Mouse (Mus musculus): ENCODE results near the gene Nps. TPM values are rescaled to one million over a fixed set of nuclear protein-coding genes. Genes with fewer than 3 reads are reported as not detected.

The Nps gene
- polyA plus RNA-seq, 1 experiment from 2014 or later = 0.18 TPM

- Histone ChIP-seq H3K9ac (ENCODE audit: low read depth, low read length) (no peak overlapping the region), H3K9me3 (ENCODE audit: control insufficient read depth, low read length) (no peaks in the 10 kb centered on the region), H3K27ac (replicated peaks; ENCODE audit: low read depth, low read length) (no peak overlapping the region), H3K4me2 (ENCODE audit: low read depth, low read length) (no peak overlapping the region), H3K4me3 (ENCODE audit: low read depth, low read length) (no peak overlapping the region), H3K4me1 (ENCODE audit: control insufficient read depth, insufficient read depth, low read length) (no peaks in the 10 kb centered on the region), H3K36me3 (ENCODE audit: control insufficient read depth, insufficient read depth, low read length) (no peaks in the 10 kb centered on the region), H3K27me3 (replicated peaks; ENCODE audit: control insufficient read depth, insufficient read depth, low read length) (no peaks in the 10 kb centered on the region)
- ATAC-seq (ENCODE audit: low read depth) (no peak), DNase-seq (ENCODE audit: low spot score) (no peak)
- 82% methylated on average over 15 of the region's 15 CpGs for WGBS
Measured at GRCm38 (mm10) chr7:135291646-135292236, 33.2 kb downstream of the Nps start.

GRCm38 (mm10) chr7:135294498-135294897 lies 36.0 kb downstream of the Nps start:
- DNase-seq (ENCODE audit: low spot score) (no peak), ATAC-seq (ENCODE audit: low read depth) (no peak)
- 88% methylated on average over 3 of the region's 3 CpGs for WGBS
- H3K9ac ChIP-seq (ENCODE audit: low read depth, low read length) = no peak overlapping the region
- no peak overlapping the region for H3K27ac ChIP-seq (replicated peaks; ENCODE audit: low read depth, low read length)
- H3K4me3 ChIP-seq (ENCODE audit: low read depth, low read length) = no peak overlapping the region
- no peaks in the 10 kb centered on the region; the same call in 1 of the 2 replicates for H3K27me3 ChIP-seq (replicated peaks; ENCODE audit: control insufficient read depth, insufficient read depth, low read length)
- H3K4me2 ChIP-seq (ENCODE audit: low read depth, low read length) = no peak overlapping the region
- no peaks in the 10 kb centered on the region for H3K4me1 ChIP-seq (ENCODE audit: control insufficient read depth, insufficient read depth, low read length)
- H3K36me3 ChIP-seq (ENCODE audit: control insufficient read depth, insufficient read depth, low read length) = no peaks in the 10 kb centered on the region
- no peaks in the 10 kb centered on the region for H3K9me3 ChIP-seq (ENCODE audit: control insufficient read depth, low read length)

GRCm38 (mm10) chr7:135304496-135304895 lies 46.0 kb downstream of the Nps start:
- H3K4me2 ChIP-seq (ENCODE audit: low read depth, low read length) = no peak overlapping the region
- no peaks in the 10 kb centered on the region for H3K27me3 ChIP-seq (replicated peaks; ENCODE audit: control insufficient read depth, insufficient read depth, low read length)
- DNase-seq (ENCODE audit: low spot score) = no peak
- no peak overlapping the region for H3K4me3 ChIP-seq (ENCODE audit: low read depth, low read length)
- no peak overlapping the region for H3K9ac ChIP-seq (ENCODE audit: low read depth, low read length)
- H3K4me1 ChIP-seq (ENCODE audit: control insufficient read depth, insufficient read depth, low read length) = no peaks in the 10 kb centered on the region
- 88% methylated on average over 2 of the region's 2 CpGs for WGBS
- H3K36me3 ChIP-seq (ENCODE audit: control insufficient read depth, insufficient read depth, low read length) = no peaks in the 10 kb centered on the region
- H3K9me3 ChIP-seq (ENCODE audit: control insufficient read depth, low read length) = no peaks in the 10 kb centered on the region
- no peak overlapping the region for H3K27ac ChIP-seq (replicated peaks; ENCODE audit: low read depth, low read length)
- no peak for ATAC-seq (ENCODE audit: low read depth)

Other genes with a start within 250 kb of the Nps start
- gene Foxi2, start 151.6 kb downstream of the Nps start, polyA plus RNA-seq (2014; fragmentation: Nextera tagmentation; extraction: Ambion mirVana) = not detected in 2 replicates